Mouse (Mus musculus) liver (tissue): ENCODE results near the gene Numa1.
"Not testable (repeated sequence)": the region's sequence is repeated elsewhere in the genome, so short reads cannot be mapped to it uniquely, and the experiment has no call there.

ENCODE experiments used
- DNase-seq: peaks from one replicate; pipeline ENCODE4 v3.0.0-alpha.2; 2020; ENCODE audit warnings: mixed read lengths

The Numa1 gene

DNA sequence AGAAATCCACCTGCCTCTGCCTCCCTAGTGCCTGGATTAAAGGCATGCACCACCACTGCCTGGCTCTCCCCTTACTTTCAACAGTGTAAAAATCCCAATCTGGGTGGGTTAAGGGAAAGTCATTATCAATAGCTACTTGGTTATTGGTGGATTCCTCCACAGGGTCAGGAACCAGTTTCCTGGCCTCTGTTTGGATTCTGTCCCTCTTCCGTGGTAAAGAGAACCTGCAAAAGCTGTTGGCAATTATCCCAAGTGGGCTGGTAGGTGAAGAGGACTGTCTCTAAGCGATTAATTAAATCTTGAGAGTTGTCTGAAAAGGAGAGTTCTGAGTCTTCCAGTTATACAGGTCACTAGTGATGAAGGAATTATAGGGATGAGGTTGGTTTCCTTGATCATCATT lies 4.4 kb downstream of the Numa1 start:
- no peak for DNase-seq

DNA sequence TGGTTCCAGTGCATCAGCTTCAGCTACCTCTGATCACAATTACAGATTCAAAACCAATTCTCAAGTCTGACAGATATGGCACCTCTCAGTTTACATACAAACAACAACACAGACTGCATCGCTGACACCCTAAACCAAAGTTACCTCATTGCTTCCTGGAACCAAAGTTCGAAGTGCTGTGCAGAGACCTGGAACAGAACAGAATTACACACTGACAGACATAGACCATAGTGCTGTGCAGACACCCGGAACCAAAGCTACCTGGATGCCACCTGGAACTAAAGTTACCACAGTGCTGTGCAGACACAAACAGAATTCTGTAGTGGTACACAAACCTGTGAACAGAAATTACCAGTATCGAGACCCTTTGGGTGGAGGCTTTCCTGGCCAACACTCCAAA lies 5.8 kb downstream of the Numa1 start:
- no peak for DNase-seq

DNA sequence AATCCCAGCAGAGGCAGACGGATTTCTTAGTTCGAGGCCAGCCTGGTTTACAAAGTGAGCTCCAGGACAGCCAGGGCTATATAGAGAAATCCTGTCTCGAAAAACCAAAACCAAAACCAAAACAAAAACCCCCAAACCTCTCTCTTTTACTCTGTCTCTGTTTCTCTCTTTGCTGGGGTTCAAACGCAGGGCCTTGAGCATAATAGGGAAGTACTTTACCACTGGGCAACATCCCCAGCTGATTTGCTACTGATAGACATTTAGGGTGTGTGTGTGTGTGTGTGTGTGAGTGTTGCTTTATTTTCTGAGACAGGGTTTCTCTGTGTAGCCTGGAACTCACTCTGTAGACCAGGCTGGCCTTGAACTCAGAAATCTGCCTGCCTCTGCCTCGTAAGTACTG lies 15.1 kb downstream of the Numa1 start:
- not testable (repeated sequence) for DNase-seq

DNA sequence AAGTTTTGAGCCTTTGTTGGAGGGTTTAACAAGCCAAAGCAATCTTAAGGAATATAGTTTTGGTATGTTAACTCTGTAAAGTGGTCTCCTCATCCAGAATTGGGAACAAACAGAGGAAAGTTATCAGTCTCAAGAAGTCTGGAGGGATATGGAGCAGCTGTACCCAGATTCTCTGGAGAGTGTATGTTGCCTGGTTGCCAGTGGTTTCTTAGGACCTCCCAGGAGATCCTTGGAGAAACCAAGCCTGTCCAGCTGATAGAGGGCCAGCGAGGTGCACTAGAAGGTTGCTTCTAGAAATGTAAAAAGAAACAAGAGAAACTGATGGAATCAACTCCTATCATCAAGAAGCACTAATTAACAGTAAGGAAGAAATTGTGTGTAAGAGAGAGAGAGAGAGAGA lies 17.7 kb downstream of the Numa1 start:
- no peak for DNase-seq

DNA sequence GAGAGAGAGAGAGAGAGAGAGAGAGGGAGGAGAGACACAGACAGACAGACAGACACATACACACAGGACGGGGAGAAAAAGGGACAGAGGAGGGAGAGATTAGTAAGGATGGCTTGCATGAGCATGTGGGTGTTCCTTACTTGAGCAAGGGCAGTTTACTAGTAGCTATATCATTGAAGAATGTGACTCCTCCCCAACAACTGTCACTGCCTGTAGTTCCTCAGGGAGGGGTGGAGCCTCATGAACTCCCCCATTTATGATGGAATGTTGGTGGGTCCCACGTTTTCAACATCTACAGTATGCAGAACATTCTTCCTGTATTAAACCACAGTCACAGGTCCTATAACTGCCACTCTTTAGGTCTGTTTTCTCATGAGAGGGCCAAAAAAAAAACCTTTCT lies 18.2 kb downstream of the Numa1 start:
- no peak for DNase-seq

DNA sequence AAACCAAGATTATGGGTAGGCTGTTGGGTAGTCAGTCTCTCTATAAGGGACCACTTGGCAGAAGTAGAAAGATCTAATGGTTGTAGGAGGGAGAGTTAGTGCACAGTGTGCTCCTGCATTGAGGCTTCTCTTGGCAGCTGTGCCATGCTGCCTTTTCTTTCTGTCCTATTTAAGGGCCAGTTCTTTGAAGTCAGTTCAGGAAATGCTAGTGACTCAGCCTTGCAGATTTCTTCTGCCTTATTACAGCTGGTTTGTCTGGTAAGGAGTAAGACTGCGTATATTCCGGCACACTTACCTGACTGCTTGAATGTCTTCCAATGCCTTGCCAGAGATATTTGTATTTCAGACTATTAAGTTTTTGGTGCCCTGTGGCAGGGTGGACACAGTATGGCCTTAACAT lies 20.3 kb downstream of the Numa1 start:
- no peak for DNase-seq

DNA sequence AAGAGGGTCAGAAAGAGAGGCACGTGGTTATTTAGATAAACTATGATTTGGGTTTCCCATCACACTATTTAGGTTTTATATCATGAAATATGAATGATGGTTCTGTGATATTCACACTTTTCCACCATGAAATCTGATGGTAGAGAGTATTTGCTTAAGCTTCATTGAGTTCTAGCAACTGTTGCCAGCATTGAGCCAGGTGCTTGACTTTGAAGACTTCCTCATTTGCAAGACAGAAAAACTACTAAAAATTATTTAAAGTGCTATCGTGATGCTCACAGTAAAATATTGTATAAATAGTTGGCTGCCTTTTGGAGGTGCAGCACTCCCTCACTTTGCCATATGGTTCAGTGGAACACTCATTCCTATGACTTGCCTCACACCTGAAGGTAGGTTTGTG lies 21.4 kb downstream of the Numa1 start:
- DNase-seq, result no peak

DNA sequence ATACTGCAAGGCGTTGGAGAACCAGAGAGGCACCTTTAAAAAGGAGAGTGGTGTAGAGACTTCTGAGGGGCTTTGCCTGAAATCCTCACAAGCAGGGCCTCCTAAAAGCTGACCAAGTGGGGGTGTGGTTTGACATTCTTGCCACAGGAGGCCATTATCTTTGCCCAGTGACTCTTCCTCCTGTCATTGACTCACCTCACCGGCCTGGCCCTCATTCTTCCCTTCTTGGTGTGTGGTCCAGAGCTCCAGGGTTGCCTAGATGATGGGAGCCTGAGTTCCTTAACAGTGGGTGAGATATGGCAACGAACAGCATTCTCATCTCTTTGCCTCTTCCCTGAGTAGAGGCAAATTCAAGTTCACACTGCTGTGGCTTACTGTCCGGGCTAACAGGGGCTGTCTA lies 22.0 kb downstream of the Numa1 start:
- DNase-seq, result no peak

DNA sequence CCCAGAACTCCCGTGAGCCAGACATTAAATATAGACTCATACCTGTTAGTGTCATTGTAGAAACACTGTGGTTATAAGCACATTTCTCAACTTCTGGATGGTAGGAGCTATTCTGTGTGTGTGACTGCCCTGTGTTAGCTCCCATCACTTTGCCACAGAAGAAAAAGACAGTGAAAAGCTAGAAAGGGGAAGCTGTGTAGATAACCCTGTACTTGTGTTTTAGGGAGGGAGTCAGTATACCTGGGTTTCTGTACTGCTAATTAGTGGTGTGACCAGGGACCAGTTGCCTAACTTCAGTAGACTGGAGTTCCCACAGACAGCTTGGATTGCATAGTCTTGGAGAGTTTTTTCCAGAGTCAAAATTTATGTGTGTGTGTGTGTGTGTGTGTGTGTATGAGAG lies 22.6 kb downstream of the Numa1 start:
- no peak for DNase-seq

DNA sequence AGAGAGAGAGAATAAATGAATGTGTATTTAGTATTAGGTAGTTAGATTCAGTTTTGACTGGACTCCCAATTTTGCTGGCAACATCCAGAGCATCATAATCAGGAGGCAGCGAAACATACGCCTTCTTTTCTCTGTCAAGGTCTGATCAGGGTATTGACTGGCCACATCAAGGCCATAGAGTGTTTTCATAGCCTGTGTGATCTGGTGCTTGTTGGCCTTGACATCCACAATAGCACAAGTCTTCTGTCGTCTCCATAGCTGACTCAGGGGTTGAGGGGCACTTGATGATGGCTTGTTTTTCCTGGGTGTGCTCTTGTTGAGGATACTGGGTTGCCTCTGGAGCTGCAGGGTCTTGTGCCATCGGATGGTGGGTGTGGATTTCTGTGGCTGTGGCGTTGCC lies 23.0 kb downstream of the Numa1 start:
- DNase-seq, result no peak

DNA sequence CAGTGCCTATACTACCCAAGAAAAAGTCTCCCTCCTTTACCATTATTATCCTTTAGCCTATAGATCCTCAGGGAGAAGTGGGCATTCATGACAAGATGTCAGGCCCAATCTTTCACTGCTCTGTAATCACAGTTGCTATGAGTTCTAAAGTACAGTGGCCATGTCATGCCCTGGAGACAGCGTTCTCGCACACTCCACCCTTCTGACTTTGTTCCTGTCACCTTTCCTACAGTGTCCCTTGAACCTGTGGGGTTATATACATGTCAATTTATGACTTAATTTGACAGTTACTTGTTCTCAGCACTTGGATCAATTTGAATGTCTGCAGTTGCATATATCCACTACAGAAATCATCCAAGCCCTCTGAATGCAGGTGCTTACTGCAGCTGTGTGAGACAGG lies 28.9 kb downstream of the Numa1 start:
- no peak for DNase-seq

DNA sequence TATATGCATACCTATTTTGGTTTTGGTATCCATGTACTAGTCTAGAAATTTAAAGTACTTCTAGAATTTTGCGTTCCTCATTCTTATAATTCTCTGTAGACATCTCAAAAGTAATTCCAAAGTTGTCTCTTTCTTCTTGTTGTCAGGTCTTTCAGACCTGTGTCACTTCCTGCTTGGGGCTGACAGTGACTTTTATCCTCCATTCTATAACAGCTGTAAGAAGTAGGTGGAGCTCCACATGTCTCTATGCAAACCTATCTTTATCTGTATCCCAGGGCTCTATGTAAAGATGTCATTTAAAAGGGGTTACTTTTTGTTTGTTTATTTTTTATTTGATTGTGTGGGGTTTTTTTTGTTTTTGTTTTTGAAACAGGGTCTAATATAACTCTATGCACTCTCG lies 29.7 kb downstream of the Numa1 start:
- no peak for DNase-seq

DNA sequence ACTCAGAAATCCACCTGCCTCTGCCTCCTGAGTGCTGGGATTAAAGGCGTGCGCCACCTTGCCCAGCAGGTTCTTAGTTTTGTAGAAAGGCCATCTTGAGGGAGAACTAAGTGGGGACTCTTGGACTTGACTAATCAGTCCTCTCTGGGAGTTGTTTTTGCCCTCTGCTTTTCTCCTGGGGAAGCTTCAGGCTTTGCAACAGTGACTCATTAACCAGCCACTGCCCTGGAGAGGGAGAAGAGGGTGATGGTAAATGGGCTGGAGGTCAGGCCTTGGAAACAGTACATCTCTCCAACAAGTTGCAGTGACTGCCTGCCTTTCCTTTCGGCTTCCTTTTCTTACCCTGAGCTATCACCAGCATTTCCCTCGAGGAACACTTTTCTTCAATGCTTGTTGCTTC lies 30.6 kb downstream of the Numa1 start:
- no peak for DNase-seq

DNA sequence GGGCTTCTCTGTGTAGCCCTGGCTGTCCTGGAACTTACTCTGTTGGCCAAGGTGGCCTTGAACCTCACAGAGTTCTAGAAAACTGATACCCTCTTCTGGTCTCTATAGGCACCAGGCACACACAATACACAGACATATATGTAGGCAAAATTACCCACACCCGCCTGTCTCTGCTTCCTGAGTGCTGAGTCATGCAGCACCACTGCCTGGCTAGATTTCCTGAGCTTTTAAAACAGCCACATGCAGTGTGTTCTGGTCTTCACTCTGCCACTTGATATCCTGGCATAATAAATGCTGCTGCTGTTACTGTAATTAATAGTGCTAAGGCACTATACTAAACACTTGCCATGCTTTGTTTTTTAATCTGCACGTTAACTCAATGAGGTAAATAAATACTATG lies 31.7 kb downstream of the Numa1 start:
- peak; percentile 74 for DNase-seq

DNA sequence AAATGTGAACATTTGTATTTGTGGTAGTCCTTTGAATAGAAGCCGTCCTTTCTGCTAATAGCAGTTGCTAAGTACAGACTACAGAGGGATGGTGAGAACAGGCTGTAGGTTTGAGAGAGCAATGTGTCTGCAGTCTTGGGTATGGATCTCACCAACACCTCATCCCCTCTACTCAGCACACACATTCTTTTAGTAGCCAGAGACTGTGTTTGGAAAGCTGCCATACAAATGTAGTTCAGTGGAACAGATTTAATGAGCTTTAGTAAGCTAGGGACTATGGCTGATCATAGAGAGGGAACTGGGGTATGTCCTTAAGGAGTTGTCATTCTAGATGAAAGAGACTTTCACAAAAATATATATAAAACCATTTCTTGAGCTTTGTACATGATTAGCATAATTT lies 33.3 kb downstream of the Numa1 start:
- no peak for DNase-seq

DNA sequence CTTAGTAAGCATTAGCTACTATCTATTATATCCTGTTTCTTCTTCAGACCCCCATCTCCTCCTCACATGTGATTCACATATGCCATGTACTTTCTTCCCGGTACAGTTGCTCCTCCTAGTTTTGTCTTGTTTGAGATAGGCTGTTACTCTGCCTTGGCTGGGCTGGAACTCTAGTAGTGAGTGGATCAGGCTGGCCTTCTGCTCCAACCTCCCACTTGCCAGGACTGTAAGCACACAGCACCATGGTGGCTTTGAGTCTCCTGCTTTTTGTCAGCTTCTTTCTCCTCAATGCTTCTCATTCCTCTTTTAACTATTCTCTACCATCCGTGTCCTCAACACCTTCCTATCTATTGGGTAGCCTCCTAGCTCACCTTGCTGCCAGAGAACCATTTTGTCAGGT lies 34.8 kb downstream of the Numa1 start:
- DNase-seq, result no peak

DNA sequence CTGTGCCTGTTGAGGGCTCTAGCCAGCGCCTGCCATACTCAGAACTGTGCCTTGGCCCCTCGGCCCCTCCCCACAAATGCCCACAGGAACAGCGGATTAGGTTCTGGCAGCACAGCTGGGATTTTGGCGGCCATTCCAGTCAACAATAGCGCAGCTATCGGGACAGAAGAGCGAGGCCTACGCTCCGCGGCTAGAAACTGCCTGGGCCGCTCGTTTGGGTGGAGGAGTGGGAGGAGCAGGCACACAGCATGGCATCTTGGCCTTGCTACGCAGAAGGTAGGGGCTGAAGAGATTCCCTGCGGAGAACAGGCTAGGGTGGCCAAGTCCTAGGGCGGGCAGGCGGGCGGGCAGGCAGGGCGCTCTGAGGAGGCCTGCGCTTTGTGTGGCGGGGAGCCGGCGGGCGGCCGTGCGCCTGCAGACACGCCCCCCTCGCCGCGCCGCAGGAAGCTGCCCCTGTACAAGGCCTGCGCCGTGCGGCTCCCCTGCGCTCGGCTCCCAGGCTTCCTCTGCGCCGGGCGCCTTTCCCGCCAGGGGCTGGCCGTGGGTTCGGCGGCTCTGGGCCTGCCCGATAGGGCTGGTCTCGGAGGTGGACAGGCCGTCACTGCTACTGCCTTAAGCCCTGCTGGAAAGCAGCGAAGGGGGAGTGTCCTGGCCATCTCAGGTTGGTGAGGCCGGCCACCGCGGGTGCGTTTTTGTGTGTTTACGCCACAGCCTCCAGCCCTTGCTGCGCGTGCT lies 36.0 kb downstream of the Numa1 start:
- DNase-seq, result peak; percentile 83

DNA sequence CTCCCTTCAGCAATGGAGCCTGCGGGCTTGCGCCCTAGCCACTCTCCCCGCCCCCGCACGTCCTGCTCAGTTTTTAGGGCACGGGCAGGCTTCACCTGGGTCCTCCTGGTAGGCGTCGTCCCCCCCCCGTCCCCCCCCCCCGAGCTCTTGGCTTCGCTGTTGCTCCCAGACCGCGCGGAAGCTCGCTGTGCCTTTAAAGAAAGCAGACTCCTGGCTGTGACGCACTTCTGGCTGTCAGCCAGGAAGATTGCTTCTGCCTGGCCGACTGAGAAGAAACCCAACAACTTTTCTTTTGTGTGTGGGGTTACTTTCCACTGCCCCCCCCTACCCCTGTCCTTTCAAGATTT lies 36.5 kb downstream of the Numa1 start:
- peak; percentile 80 for DNase-seq

DNA sequence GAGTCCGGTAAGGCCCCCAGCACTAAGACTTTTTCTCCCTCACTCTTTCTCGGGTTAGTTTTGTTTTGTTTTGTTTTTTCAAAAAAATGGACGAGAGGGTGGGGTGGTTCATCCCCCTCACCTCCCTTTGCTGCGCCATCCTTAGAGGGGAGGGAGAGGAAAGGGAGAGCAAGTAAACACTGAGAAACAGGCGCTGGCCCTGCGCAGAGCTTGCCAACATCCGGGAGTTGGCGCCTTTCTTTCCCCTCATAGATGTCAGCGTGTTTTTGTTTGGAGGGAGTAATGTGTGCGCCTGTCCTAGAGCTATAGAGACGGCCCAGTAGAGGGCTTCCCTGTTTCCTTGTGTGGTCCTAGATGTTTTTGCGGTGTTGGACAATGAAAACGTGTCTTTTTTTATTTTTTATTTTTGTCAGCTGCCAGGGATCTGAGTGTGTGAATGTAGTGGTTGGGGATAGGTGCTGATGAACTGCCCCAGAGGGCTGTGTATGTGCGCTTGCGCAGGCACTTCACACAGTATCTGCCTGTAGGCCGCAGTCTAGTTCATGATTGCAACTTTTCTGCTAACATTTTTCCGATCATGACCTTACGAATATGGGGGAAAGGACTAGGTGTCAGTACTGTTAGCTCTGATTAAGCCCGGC lies 37.0 kb downstream of the Numa1 start:
- DNase-seq, result peak; percentile 46

DNA sequence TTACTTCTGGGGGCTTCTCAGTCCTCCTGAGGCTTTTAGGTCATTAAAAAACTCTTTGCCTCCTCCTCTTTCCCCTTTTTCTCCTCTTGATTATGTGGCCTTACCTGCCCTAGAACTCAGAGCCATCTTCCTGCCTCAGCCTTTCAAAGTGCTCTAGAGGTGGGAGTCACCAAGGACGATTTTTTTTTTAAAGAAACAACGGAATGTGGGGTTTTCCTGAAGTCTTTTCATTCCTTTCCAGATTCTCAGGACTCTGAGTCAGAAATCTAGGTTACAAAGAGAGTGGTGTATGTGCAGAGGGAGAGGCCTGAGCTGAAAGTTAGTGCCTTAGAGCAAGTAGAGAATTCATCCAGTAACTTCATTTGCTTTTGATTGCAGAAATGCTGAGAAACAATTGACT lies 37.8 kb downstream of the Numa1 start:
- no peak for DNase-seq

DNA sequence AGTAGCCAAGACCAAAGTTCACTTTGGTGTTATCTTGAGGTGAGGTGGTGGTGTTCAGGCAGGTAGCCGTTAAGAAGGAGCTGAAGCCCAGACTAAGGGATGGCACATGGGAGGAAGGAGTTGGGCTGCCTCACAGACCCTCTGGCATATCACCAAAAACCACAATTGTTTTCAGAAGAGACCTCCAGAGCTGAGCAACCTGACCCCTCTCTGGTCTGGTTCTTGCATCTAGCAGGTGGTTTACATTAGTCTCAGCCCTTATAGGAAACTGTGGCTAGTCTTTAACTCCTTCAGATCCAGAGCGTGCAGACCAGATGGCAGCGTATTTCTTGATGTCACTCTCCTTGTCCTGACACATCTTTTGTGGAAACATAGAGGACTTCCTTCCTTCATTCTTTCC lies 39.8 kb downstream of the Numa1 start:
- no peak for DNase-seq

DNA sequence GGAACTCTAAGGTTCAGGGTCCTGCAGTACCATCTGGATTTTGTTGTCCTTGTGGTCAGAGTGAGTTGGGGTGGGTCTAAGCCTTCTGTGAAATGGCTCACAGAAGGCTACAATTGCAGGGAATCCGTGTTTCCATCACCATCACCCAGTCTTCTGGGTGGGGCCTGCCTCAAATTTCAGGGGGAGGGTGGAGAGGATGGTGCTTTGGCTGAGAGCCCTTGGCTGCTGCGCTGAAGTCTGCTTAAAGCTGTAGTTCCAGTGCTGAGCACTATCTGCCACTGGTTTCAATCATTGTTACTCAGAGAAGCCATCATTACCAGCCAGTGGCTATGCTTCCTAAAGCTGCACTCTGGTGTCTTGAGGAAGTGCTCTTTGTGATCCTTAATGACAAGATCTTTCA lies 40.6 kb downstream of the Numa1 start:
- DNase-seq, result no peak

DNA sequence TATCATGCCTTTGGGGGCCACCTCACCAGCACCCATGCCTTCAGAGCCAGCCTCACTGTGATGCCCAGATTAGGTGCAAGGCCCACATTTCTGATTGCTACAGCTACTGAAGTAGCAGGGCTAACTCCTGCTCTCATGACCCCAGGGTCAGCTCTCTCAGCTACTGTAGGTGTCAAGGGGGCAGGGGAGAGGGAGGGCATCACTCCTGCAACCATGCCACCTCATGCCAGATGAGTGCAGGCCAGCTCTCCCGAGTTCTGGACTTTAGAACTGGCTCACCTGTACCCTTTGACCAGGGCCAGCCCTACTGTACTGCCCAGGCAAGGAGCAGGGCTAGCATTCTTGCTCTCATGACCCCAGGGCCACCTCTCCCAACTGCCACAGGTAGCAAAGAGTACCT lies 48.8 kb downstream of the Numa1 start:
- DNase-seq, result no peak

DNA sequence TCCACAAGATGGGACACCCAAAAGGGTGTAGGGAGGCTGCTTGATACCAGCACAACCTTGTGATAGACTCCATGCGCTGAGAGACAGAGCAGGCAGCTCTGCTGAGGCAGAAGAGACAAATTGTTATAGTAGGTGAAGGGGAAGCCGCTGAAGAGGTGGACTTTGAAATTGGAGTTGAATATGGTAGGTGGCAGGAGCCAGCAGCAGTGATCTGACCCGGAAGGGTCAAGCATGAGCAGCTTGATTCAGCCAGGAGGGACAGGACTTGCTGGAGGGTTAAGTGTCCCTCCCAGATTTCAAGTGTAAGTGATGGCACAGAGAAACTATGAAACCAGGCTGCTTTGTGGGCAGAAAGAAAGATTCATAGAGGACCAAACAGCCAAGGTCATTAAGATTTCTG lies 51.2 kb downstream of the Numa1 start:
- no peak for DNase-seq

DNA sequence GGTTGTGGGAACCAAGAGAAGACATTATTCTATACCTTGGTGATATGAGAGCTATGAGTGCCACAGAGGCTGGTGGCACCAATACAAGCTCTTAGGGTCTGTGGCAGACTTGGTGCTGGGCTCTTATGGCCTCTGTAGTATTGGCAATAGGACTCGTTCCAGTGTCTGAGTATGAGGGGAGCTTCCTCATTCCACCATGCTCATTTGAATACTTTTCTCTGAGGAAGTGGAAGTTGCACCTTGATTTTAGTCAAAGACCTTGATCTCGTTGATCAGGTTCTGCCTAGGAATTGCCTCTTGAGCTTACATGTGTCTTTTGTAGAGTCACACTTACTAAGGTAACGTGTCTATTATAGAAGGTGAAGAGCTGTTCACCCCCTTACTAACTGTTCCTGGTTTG lies 60.3 kb downstream of the Numa1 start:
- DNase-seq, result no peak
